In the genomic region with DNA sequence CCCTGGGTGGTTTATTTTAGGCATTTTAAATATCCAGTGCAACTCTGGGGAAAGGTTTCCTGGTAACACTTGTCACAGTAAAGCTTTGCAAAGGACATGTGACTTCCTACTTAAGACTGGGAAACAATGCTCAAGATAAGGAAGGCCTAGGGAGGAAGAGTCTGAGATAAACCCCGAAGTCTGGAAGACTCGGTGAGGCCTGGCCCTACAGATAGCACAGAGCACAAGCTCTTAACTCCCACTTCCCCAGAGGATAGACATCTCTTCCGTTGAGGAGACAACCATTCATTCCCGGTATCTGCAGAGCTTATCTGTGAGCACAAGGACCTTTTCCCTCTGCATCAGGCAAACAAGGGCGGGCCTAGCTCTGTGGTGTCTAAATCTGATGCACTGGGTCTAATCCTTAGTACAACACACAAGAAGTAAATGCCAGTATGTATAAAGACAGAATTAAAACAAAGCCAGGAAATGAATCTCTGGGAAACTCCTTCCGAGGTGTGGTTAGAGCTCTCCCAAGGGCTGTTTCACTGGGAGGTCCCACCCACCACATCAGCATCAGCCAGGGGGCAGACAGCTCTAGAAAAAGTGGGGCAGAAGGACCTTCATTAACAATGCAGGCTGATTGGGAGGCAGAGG, we compare ENCODE assay signal across 8 mouse cellular contexts. TPM values are rescaled to one million over a fixed set of nuclear protein-coding genes. Genes with fewer than 3 reads are reported as not detected.
DNase-seq lines count a peak whose midpoint lies in the region; ATAC-seq and TF ChIP-seq lines count a peak whose summit lies in the region.

No protein-coding gene starts in this region.

- no peak for ATAC-seq in forebrain, embryonic 11.5 days (replicated peaks; ENCODE audit: low FRiP score)
- no peak for ATAC-seq in forebrain, embryonic 15.5 days (replicated peaks)
- peak; percentile 67 for ATAC-seq in common myeloid progenitor, adult 5-6 weeks (replicated peaks; ENCODE audit: low read depth, poor library complexity, severe bottlenecking)
- no peak for ATAC-seq in intestine, embryonic 14.5 days (replicated peaks; ENCODE audit: low FRiP score, low TSS enrichment, low read depth)
- ATAC-seq in lung, embryonic 15.5 days (ENCODE audit: borderline replicate concordance, extremely low read depth, low FRiP score, low TSS enrichment) = no peak

- no peak overlapping the region for H3K9ac ChIP-seq in forebrain, embryonic 11.5 days (ENCODE audit: low read length)
- no peak overlapping the region for H3K9ac ChIP-seq in forebrain, embryonic 15.5 days (replicated peaks)
- H3K9ac ChIP-seq in intestine, embryonic 14.5 days (ENCODE audit: low read length) = no peak overlapping the region
- H3K9ac ChIP-seq in lung, embryonic 15.5 days = no peak overlapping the region

- TF ChIP-seq CTCF in thymus, adult 2 months (IDR thresholded peaks at IDR 0.05; ENCODE audit: borderline replicate concordance, control insufficient read depth, extremely low read depth, insufficient read depth, low read length, poor library complexity) = no peak

- no peaks in the 10 kb centered on the region; the same call in 1 of the 2 replicates for H3K36me3 ChIP-seq in forebrain, embryonic 11.5 days (ENCODE audit: control insufficient read depth, insufficient read depth, low read length)
- H3K36me3 ChIP-seq in forebrain, embryonic 15.5 days = no peaks in the 10 kb centered on the region
- H3K36me3 ChIP-seq in intestine, embryonic 14.5 days (ENCODE audit: control insufficient read depth, insufficient read depth, low read length) = 0 out of 2 replicates have a peak, but pooled peaks cover 2% of the 10 kb centered on the region
- H3K36me3 ChIP-seq in lung, embryonic 15.5 days = no peaks in the 10 kb centered on the region
- H3K36me3 ChIP-seq in thymus, adult 2 months (ENCODE audit: control insufficient read depth, insufficient read depth, low read length) = no peaks in the 10 kb centered on the region

- no peak for TF ChIP-seq POLR2A in thymus, adult 2 months (IDR thresholded peaks at IDR 0.05; ENCODE audit: control insufficient read depth, extremely low read depth, insufficient read depth, low read length, poor library complexity)

- H3K4me2 ChIP-seq in forebrain, embryonic 11.5 days (ENCODE audit: low read depth, low read length, severe bottlenecking) = no peak overlapping the region
- no peak overlapping the region for H3K4me2 ChIP-seq in forebrain, embryonic 15.5 days (replicated peaks)
- no peak overlapping the region for H3K4me2 ChIP-seq in intestine, embryonic 14.5 days (ENCODE audit: low read length)
- H3K4me2 ChIP-seq in lung, embryonic 15.5 days = peak overlapping the region; percentile 32; the same call in 1 of the 2 replicates

- no peak overlapping the region for H3K4me3 ChIP-seq in forebrain, embryonic 11.5 days (ENCODE audit: low read depth, low read length)
- H3K4me3 ChIP-seq in forebrain, embryonic 15.5 days = no peak overlapping the region
- H3K4me3 ChIP-seq in intestine, embryonic 14.5 days (ENCODE audit: low read depth, low read length) = no peak overlapping the region
- no peak overlapping the region for H3K4me3 ChIP-seq in lung, embryonic 15.5 days
- H3K4me3 ChIP-seq in thymus, adult 2 months (ENCODE audit: control insufficient read depth, insufficient read depth, low read length) = no peak overlapping the region

- no peaks in the 10 kb centered on the region for H3K27me3 ChIP-seq in forebrain, embryonic 11.5 days (ENCODE audit: control insufficient read depth, insufficient read depth, low read length)
- no peaks in the 10 kb centered on the region for H3K27me3 ChIP-seq in forebrain, embryonic 15.5 days
- no peaks in the 10 kb centered on the region for H3K27me3 ChIP-seq in intestine, embryonic 14.5 days (replicated peaks; ENCODE audit: control insufficient read depth, insufficient read depth, low read length)
- H3K27me3 ChIP-seq in lung, embryonic 15.5 days = no peaks in the 10 kb centered on the region
- H3K27me3 ChIP-seq in thymus, adult 2 months (ENCODE audit: control insufficient read depth, insufficient read depth, low read length) = no peaks in the 10 kb centered on the region

- peak; percentile 50 for DNase-seq in forebrain, embryonic 11.5 days (ENCODE audit: low spot score)
- no peak for DNase-seq in intestine, embryonic 14.5 days (ENCODE audit: low spot score)
- DNase-seq in thymus, adult 2 months = no peak
- DNase-seq in layer of hippocampus, adult 8-10 months (ENCODE audit: low spot score in 2 of 2) = no peak
- no peak for DNase-seq in ovary, postnatal 36 days (ENCODE audit: low spot score)

- 58% methylated on average over 6 of the region's 6 CpGs for WGBS in forebrain, embryonic 11.5 days
- 63% methylated on average over 6 of the region's 6 CpGs for WGBS in forebrain, embryonic 15.5 days
- WGBS in intestine, embryonic 14.5 days = 37% methylated on average over 6 of the region's 6 CpGs
- WGBS in lung, embryonic 15.5 days = 37% methylated on average over 6 of the region's 6 CpGs
- 82% methylated on average over 6 of the region's 6 CpGs for WGBS in thymus, adult 2 months

- H3K9me3 ChIP-seq in forebrain, embryonic 11.5 days (ENCODE audit: control insufficient read depth, low read length) = no peaks in the 10 kb centered on the region
- no peaks in the 10 kb centered on the region for H3K9me3 ChIP-seq in forebrain, embryonic 15.5 days
- H3K9me3 ChIP-seq in intestine, embryonic 14.5 days (ENCODE audit: control insufficient read depth, low read length) = no peaks in the 10 kb centered on the region
- no peaks in the 10 kb centered on the region for H3K9me3 ChIP-seq in lung, embryonic 15.5 days

- H3K4me1 ChIP-seq in forebrain, embryonic 11.5 days (replicated peaks; ENCODE audit: control insufficient read depth, insufficient read depth, low read length) = peaks cover 6% of the 10 kb centered on the region
- peaks cover 18% of the 10 kb centered on the region for H3K4me1 ChIP-seq in forebrain, embryonic 15.5 days
- H3K4me1 ChIP-seq in intestine, embryonic 14.5 days (replicated peaks; ENCODE audit: control insufficient read depth, insufficient read depth, low read length) = peaks cover 10% of the 10 kb centered on the region; the same call in 1 of the 2 replicates
- H3K4me1 ChIP-seq in lung, embryonic 15.5 days = peaks cover 25% of the 10 kb centered on the region
- H3K4me1 ChIP-seq in thymus, adult 2 months (replicated peaks; ENCODE audit: control insufficient read depth, insufficient read depth, low read length) = peaks cover 14% of the 10 kb centered on the region

- no peak overlapping the region for H3K27ac ChIP-seq in forebrain, embryonic 11.5 days (ENCODE audit: low read depth, low read length)
- H3K27ac ChIP-seq in forebrain, embryonic 15.5 days (replicated peaks) = no peak overlapping the region
- peak overlapping the region; percentile 40; the same call in 1 of the 2 replicates for H3K27ac ChIP-seq in intestine, embryonic 14.5 days (ENCODE audit: low read depth)
- peak overlapping the region; percentile 49 for H3K27ac ChIP-seq in lung, embryonic 15.5 days
- no peak overlapping the region for H3K27ac ChIP-seq in thymus, adult 2 months (ENCODE audit: control insufficient read depth, insufficient read depth, low read length)

RNA-seq across cellular contexts. Expression of a gene that starts 5.6 kb away (rescaled TPM):
- 0.15 and 0.27 TPM in 2 replicates for polyA plus RNA-seq in forebrain, embryonic 11.5 days (2014; fragmentation: Nextera tagmentation; extraction: Ambion mirVana)
- 0.14 and 0.28 TPM in 2 replicates for polyA plus RNA-seq in forebrain, embryonic 15.5 days (2015; fragmentation: Nextera tagmentation; extraction: Ambion mirVana)
- 0.32 TPM in 1 of 2 replicates, not detected in the other for total RNA-seq in common myeloid progenitor, adult 5-6 weeks (2017)
- 0.19 and 0.26 TPM in 2 replicates for polyA plus RNA-seq in intestine, embryonic 14.5 days (2014; fragmentation: Nextera tagmentation; extraction: Ambion mirVana)
- 0.14 and 0.25 TPM in 2 replicates for polyA plus RNA-seq in lung, embryonic 15.5 days (2015; fragmentation: Nextera tagmentation; extraction: Ambion mirVana)
- 1.1 and 1.5 TPM in 2 replicates for polyA plus RNA-seq in thymus, adult 2 months (2012; rRNA removed)
- under 1 TPM; 0.14 to 0.90 (median 0.56) TPM for total RNA-seq in layer of hippocampus, adult 8-10 months (2022)

RNA-seq across cellular contexts. Expression of a gene that starts 5.9 kb away (rescaled TPM):
- 4.0 and 4.1 TPM in 2 replicates for polyA plus RNA-seq in forebrain, embryonic 11.5 days (2014; fragmentation: Nextera tagmentation; extraction: Ambion mirVana)
- polyA plus RNA-seq in forebrain, embryonic 15.5 days (2015; fragmentation: Nextera tagmentation; extraction: Ambion mirVana) = 5.8 and 5.9 TPM in 2 replicates
- total RNA-seq in common myeloid progenitor, adult 5-6 weeks (2017) = 1.2 and 4.4 TPM in 2 replicates
- polyA plus RNA-seq in intestine, embryonic 14.5 days (2014; fragmentation: Nextera tagmentation; extraction: Ambion mirVana) = 20.7 and 21.5 TPM in 2 replicates
- polyA plus RNA-seq in lung, embryonic 15.5 days (2015; fragmentation: Nextera tagmentation; extraction: Ambion mirVana) = 7.2 and 7.7 TPM in 2 replicates
- 12.3 and 18.3 TPM in 2 replicates for polyA plus RNA-seq in thymus, adult 2 months (2012; rRNA removed)
- total RNA-seq in layer of hippocampus, adult 8-10 months (2022) = under 1 TPM in 2 of 4 experiments, not detected in 2; 0.76 to 0.95 TPM

RNA-seq across cellular contexts. Expression of a gene that starts 21.2 kb away (rescaled TPM):
- polyA plus RNA-seq in forebrain, embryonic 11.5 days (2014; fragmentation: Nextera tagmentation; extraction: Ambion mirVana) = 169 and 174 TPM in 2 replicates
- polyA plus RNA-seq in forebrain, embryonic 15.5 days (2015; fragmentation: Nextera tagmentation; extraction: Ambion mirVana) = 82.9 and 88.6 TPM in 2 replicates
- total RNA-seq in common myeloid progenitor, adult 5-6 weeks (2017) = 174 and 210 TPM in 2 replicates
- 119 and 133 TPM in 2 replicates for polyA plus RNA-seq in intestine, embryonic 14.5 days (2014; fragmentation: Nextera tagmentation; extraction: Ambion mirVana)
- polyA plus RNA-seq in lung, embryonic 15.5 days (2015; fragmentation: Nextera tagmentation; extraction: Ambion mirVana) = 128 and 129 TPM in 2 replicates
- 404 and 545 TPM in 2 replicates for polyA plus RNA-seq in thymus, adult 2 months (2012; rRNA removed)
- 10 to 100 TPM; 49.9 to 58.8 (median 51.3) TPM for total RNA-seq in layer of hippocampus, adult 8-10 months (2022)

RNA-seq across cellular contexts. Expression of a gene that starts 24.6 kb away (rescaled TPM):
- polyA plus RNA-seq in forebrain, embryonic 11.5 days (2014; fragmentation: Nextera tagmentation; extraction: Ambion mirVana) = 5.8 and 7.9 TPM in 2 replicates
- 2.8 and 3.2 TPM in 2 replicates for polyA plus RNA-seq in forebrain, embryonic 15.5 days (2015; fragmentation: Nextera tagmentation; extraction: Ambion mirVana)
- total RNA-seq in common myeloid progenitor, adult 5-6 weeks (2017) = 3.8 and 4.2 TPM in 2 replicates
- polyA plus RNA-seq in intestine, embryonic 14.5 days (2014; fragmentation: Nextera tagmentation; extraction: Ambion mirVana) = 3.6 and 3.9 TPM in 2 replicates
- polyA plus RNA-seq in lung, embryonic 15.5 days (2015; fragmentation: Nextera tagmentation; extraction: Ambion mirVana) = 4.4 TPM in 2 replicates
- polyA plus RNA-seq in thymus, adult 2 months (2012; rRNA removed) = 15.5 and 20.0 TPM in 2 replicates
- 1 to 10 TPM; 1.1 to 2.1 (median 1.4) TPM for total RNA-seq in layer of hippocampus, adult 8-10 months (2022)

RNA-seq across cellular contexts. Expression of a gene that starts 27.8 kb away (rescaled TPM):
- polyA plus RNA-seq in forebrain, embryonic 11.5 days (2014; fragmentation: Nextera tagmentation; extraction: Ambion mirVana) = 67.7 and 74.5 TPM in 2 replicates
- 98.4 and 100 TPM in 2 replicates for polyA plus RNA-seq in forebrain, embryonic 15.5 days (2015; fragmentation: Nextera tagmentation; extraction: Ambion mirVana)
- total RNA-seq in common myeloid progenitor, adult 5-6 weeks (2017) = 214 and 220 TPM in 2 replicates
- 113 and 141 TPM in 2 replicates for polyA plus RNA-seq in intestine, embryonic 14.5 days (2014; fragmentation: Nextera tagmentation; extraction: Ambion mirVana)
- 283 and 300 TPM in 2 replicates for polyA plus RNA-seq in lung, embryonic 15.5 days (2015; fragmentation: Nextera tagmentation; extraction: Ambion mirVana)
- 316 and 321 TPM in 2 replicates for polyA plus RNA-seq in thymus, adult 2 months (2012; rRNA removed)
- 10 to 100 TPM in 2 of 4 experiments, 1 to 10 TPM in 2; 9.2 to 27.8 (median 15.9) TPM for total RNA-seq in layer of hippocampus, adult 8-10 months (2022)

Comparison
In these comparisons a context has a peak if more than half of its experiments do, and no peak if none do; other contexts are left out.
1. H3K27ac ChIP-seq: peak in intestine, embryonic 14.5 days (single experiment) and lung, embryonic 15.5 days (single experiment); none in forebrain, embryonic 11.5 days (single experiment), forebrain, embryonic 15.5 days (single experiment) and thymus, adult 2 months (single experiment).